Mouse (Mus musculus) kidney, embryonic 14.5 days (tissue): Measurements from ENCODE around the gene Vwa1. TPM values are rescaled to one million over a fixed set of nuclear protein-coding genes. Genes with fewer than 3 reads are reported as not detected.

Experiments
- ATAC-seq: fragments of 200-750 bp; cut with Nextera tagmentation; 2 replicates; pipeline ENCODE4 v1.8.0; 2017; ENCODE audit warnings: moderate number of reproducible peaks, mild to moderate bottlenecking, moderate TSS enrichment, moderate library complexity; ENCODE audit not compliant: low FRiP score, low TSS enrichment
- H3K27ac ChIP-seq: fragments of 300-500 bp; sonication (generic); 2 replicates; pipeline ENCODE4 v1.5.1; 2014; ENCODE audit warnings: low read depth, mild to moderate bottlenecking, low read length, moderate library complexity, mixed read lengths
- H3K27me3 ChIP-seq: fragments of 300-500 bp; sonication (generic); 2 replicates; pipeline ENCODE4 v1.6.1; 2014; ENCODE audit warnings: mild to moderate bottlenecking, low read length; ENCODE audit not compliant: control insufficient read depth, insufficient read depth
- H3K36me3 ChIP-seq: fragments of 300-500 bp; sonication (generic); 2 replicates; pipeline ENCODE4 v1.6.1; 2014; ENCODE audit warnings: low read length, mixed read lengths; ENCODE audit not compliant: control insufficient read depth, insufficient read depth
- H3K4me1 ChIP-seq: fragments of 300-500 bp; sonication (generic); 2 replicates; pipeline ENCODE4 v1.6.1; 2014; ENCODE audit warnings: low read length, mixed read lengths; ENCODE audit not compliant: control insufficient read depth, insufficient read depth
- H3K4me2 ChIP-seq: fragments of 300-500 bp; sonication (generic); replicated peaks from 2 replicates; pipeline ENCODE4 v1.6.1; 2014; ENCODE audit warnings: low read depth, mild to moderate bottlenecking, low read length
- H3K4me3 ChIP-seq: fragments of 300-500 bp; sonication (generic); 2 replicates; pipeline ENCODE4 v1.5.1; 2014; ENCODE audit warnings: mild to moderate bottlenecking, low read length
- H3K9ac ChIP-seq: fragments of 300-500 bp; sonication (generic); 2 replicates; pipeline ENCODE4 v1.6.1; 2014; ENCODE audit warnings: low read depth, mild to moderate bottlenecking, low read length, moderate library complexity
- H3K9me3 ChIP-seq: fragments of 300-500 bp; sonication (generic); 2 replicates; pipeline ENCODE4 v1.6.1; 2016; ENCODE audit warnings: low read length; ENCODE audit not compliant: control insufficient read depth
- WGBS: fragments of 180-500 bp; shearing (Covaris S2); extraction: QIAGEN DNeasy Blood & Tissue Kit; methylation state at CpG from one replicate; pipeline ENCODE4 v1.1.7; 2014; 5-methylcytosine and 5-hydroxymethylcytosine counted together
- polyA plus RNA-seq: library from polyadenylated mRNA; unstranded; fragments of >200 nt; fragmentation: Nextera tagmentation; extraction: Ambion mirVana; gene quantifications from 2 replicates; pipeline ENCODE4 v1.2.1, GENCODE M21; 2014

Gene Vwa1
- polyA plus RNA-seq, 1 experiment from 2014 or later: 4.9 TPM

DNA sequence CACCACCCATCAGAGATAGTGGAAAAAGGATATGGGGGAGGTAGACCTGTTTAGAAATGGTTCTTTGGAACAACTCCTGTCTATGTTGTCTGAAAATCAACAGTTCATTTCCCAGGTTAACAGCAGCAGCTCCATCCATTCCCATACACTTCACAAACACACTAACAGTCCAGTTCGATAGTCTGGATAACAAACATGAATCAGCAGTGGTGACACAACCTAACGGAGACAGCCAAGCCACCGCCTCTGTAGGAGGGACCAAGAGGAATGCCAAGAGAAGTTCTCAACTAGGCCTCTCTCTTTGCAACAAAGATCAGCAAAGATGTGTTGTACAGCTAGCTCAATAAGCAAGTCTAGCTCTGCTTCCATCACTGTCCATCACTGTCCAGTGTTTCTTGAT is 12.1 kb downstream of the Vwa1 start:
- Histone ChIP-seq H3K4me3 (no peak overlapping the region), H3K9me3 (no peaks in the 10 kb centered on the region), H3K4me2 (no peak overlapping the region), H3K9ac (no peak overlapping the region), H3K36me3 (no peaks in the 10 kb centered on the region), H3K27me3 (no peaks in the 10 kb centered on the region), H3K27ac (no peak overlapping the region), H3K4me1 (peaks cover 8% of the 10 kb centered on the region)
- WGBS: 90% methylated on average over 3 of the region's 3 CpGs
- no peak for ATAC-seq

DNA sequence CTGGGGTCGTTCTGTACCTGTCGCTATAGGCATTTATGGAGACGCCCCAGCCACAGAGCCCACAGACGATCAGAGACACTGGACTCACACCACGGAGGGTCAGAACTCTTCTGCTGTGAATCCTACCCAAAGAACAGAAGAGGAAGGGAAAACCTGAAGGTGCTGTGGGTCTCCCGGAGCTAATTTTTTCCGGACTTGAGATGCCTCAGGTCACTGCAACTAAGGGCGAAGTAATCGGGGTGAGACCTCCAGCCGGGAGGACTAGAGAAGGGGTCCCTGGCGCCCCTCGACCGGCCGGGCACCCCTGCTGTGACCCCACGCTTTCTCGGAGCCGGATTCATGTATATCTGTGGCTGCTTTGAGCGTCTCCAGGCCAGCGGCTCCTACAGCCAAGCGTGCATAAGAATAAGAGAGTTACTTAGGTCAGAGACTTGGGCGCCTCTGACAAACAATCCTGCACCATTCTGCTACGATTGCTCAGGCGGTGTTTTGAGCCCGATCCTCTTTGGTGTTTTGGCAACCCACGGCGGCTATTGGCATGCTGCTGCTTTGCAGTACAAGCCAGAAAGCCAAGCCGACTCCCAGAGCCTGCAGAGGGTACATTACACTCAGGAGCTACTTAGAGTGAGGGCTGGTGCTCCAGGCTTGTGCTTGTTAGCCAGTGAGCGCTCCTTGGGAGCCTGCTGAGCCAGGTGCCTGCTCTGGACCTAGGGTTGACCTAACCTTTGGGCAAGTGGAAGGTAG is 13.0 kb downstream of the Vwa1 start:
- peak overlapping the region; percentile 95 for H3K4me2 ChIP-seq
- ATAC-seq: no peak; the same call in 1 of the 2 replicates

DNA sequence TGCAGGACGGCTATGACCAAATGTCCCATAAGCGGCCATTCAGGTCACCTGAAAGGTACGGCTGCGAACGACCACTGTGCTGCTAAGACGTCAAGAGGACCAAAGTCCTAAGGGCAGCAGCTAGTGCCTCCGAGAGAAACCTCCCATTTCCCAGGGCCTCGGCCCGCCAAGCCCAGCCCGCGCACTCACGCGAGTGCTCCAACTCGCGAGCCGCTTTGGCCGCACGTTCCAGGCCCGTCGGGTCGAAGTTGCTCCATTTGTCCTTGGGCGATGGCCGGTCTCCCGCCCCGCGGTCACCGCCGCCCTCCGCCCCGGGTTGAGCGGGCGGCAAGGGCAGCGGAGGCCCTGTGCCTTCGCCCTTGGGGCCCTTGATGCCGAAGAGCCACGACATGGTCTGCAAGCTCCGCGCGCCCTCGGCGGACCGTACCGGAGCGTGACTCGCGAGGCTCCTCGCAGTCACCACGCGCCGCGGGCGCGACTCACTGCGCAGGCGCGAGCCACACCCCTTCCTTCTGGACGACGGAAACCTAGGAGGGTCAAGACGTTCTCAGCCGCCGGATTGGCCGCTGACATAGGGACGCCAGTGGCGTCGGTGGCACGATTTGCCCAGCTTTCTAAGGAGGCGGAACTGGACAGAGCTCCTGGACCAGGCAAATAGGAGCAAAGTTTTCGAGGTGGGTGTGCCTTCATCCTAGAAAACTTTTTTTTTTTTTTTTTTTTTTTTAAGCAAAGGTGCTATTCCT is 13.7 kb downstream of the Vwa1 start, which contains the start of gene Atad3a:
TSS of gene Atad3a (minus strand) at position 481 of the 743 bp plus-strand sequence.
- peak within 1 kb of the TSS; percentile 27; the same call in 1 of the 2 replicates for H3K27ac ChIP-seq
- under 1% methylated on average over 68 of the region's 68 CpGs for WGBS
- peak within 1 kb of the TSS; percentile 95 for H3K4me2 ChIP-seq
- H3K36me3 ChIP-seq: peaks cover 14% of the 10 kb centered on the region
- peak within 1 kb of the TSS; percentile 91 for H3K4me3 ChIP-seq
- H3K9me3 ChIP-seq: no peaks in the 10 kb centered on the region
- peaks cover 8% of the 10 kb centered on the region for H3K4me1 ChIP-seq
- H3K9ac ChIP-seq: peak within 1 kb of the TSS; percentile 76
- no peaks in the 10 kb centered on the region for H3K27me3 ChIP-seq
- peak; percentile 98 for ATAC-seq

More for the DNA sequence above, 13.0 kb downstream of the Vwa1 start:
- H3K4me3 ChIP-seq: peak overlapping the region; percentile 91
- H3K36me3 ChIP-seq: peaks cover 8% of the 10 kb centered on the region
- H3K4me1 ChIP-seq: peaks cover 8% of the 10 kb centered on the region
- H3K27ac ChIP-seq: peak overlapping the region; percentile 27; the same call in 1 of the 2 replicates
- 3% methylated on average over 28 of the region's 28 CpGs for WGBS
- H3K27me3 ChIP-seq: no peaks in the 10 kb centered on the region
- peak overlapping the region; percentile 71 for H3K9ac ChIP-seq
- H3K9me3 ChIP-seq: no peaks in the 10 kb centered on the region

DNA sequence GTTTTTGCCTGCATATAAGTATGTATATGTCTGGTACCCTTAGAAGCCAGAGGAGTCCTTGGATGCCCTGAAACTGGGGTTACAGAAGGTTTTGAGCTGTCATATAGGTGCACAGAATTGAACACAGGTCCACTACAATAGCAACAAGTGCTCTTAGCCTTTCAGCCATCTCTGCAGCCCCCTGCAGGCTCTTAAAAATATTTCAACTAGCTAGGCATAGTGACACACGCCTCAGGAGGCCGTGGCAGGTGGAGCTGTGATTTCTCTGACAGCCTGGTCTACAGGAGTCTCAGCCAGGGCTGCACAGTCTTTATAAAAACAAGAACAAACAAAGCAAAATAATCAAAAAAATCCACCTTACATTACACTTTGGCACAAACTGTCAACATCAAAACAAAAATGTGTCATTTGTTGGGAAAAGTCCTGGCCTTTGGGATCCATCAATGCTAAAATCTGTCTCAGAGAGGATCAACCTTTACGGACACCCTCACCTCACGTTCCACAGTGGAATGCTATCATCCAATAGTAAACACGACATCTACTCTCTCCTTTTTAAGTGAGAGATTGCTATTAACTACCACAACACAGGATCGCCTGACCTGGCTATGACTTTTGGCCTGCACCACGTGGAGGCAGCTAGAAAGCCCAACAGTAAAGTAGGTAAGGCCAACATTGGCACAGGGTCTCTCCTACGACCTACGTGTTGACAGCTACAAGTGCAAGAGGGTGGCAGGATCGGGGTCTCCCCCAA is 14.5 kb downstream of the Vwa1 start:
- Histone ChIP-seq H3K4me1 (peaks cover 8% of the 10 kb centered on the region), H3K4me3 (peak overlapping the region; percentile 91), H3K27me3 (no peaks in the 10 kb centered on the region), H3K36me3 (peaks cover 22% of the 10 kb centered on the region), H3K27ac (no peak overlapping the region), H3K9me3 (no peaks in the 10 kb centered on the region), H3K4me2 (peak overlapping the region; percentile 95), H3K9ac (peak overlapping the region; percentile 76)
- 3% methylated on average over 10 of the region's 10 CpGs for WGBS
- ATAC-seq: peak; percentile 20; the same call in 1 of the 2 replicates

DNA sequence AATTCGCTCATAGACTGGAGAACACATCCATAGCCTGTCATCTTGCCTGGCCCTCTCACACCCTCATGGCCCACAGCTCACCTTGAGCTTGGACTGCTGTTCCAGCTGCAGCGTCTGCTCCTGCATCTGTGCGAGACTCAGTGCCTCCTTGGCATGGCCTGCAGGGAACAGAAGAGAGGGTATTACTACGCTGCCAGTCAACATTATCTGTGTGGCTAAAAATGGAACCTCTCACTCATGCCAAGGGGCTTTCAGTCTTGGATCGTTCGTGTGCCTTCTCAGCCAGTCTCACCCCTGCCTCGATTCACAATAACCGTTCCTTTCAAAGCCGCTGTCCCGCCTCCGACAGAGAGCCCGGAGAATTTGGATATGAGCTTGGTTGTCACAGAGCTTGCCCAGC is 17.5 kb downstream of the Vwa1 start:
- H3K4me1 ChIP-seq: peaks cover 8% of the 10 kb centered on the region
- no peak overlapping the region for H3K4me2 ChIP-seq
- H3K9ac ChIP-seq: no peak overlapping the region
- ATAC-seq: no peak
- no peak overlapping the region for H3K4me3 ChIP-seq
- H3K27ac ChIP-seq: no peak overlapping the region
- H3K36me3 ChIP-seq: peaks cover 48% of the 10 kb centered on the region
- H3K9me3 ChIP-seq: no peaks in the 10 kb centered on the region
- H3K27me3 ChIP-seq: no peaks in the 10 kb centered on the region
- 96% methylated on average over 12 of the region's 12 CpGs for WGBS

DNA sequence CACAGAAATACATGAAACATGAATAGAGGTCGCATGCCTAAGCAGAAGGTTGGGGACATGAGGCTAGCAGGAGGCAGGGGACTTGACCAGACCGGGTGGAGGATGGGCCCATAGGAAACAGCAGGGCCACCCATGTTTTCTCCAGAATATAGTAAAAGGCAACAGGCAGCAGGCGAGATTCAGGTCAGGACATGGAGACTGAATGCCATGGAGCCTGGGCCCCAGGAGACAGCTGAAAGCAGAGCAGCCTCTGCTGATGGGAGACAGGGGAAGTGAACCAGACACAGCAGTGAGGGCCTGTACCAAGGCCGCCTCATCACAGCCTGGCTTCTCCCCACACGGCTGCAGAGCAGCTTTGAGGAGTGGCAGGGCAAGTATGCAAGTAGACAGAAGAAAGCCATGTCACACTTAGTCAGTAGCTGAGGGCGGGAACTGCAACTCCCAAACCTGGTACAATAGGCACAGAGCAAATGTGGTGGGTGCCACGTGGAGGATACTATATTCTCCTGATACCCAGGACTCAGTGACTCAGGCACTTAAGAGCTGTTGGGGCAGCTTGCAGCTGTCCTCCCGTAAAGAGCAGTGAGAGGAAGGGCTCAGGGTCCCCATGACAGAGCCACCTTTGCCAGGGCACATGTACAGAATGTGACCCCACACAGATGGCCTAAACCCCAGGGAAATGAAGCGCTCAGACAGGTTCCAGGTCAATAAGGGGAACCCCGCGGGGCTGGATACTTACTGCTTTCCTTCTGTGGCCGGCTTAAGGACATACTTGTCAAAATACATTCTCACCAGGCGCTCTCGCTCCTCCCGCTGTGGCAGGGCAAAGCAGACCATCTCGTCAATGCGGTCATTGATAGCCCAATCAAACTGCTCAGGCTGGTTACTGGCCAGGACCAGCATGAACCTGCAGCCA is 27.7 kb downstream of the Vwa1 start:
- H3K36me3 ChIP-seq: peaks cover 99% of the 10 kb centered on the region
- no peak overlapping the region for H3K9ac ChIP-seq
- H3K4me1 ChIP-seq: no peaks in the 10 kb centered on the region
- no peaks in the 10 kb centered on the region for H3K27me3 ChIP-seq
- no peak overlapping the region for H3K4me3 ChIP-seq
- no peaks in the 10 kb centered on the region for H3K9me3 ChIP-seq
- no peak for ATAC-seq
- WGBS: 90% methylated on average over 17 of the region's 17 CpGs
- H3K27ac ChIP-seq: no peak overlapping the region
- H3K4me2 ChIP-seq: no peak overlapping the region

DNA sequence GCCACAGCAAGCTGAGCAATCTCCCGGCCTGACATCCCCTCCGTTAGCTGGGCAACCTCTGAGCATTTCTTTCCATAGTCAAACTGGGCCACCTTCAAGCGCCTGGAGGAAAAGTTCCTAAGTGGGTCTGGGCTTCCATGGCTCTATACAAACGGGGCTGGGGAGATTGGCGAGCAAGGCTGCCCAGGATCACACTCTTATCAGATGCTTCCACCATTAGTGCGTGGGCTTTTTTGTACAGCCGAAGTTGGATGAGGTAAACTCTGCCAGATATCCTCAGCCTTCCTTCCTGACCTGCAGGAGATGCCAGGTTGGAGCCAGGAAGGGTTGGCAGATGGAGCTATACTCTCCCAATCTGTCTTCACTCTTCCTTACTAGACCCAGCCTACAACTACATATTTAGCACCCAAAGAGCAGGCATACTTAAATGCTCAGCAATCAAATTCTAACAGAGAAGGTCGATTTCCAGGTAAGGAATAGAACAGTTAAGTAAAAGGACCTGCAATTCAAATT is 28.4 kb downstream of the Vwa1 start:
- H3K9me3 ChIP-seq: no peaks in the 10 kb centered on the region
- 92% methylated on average over 8 of the region's 8 CpGs for WGBS
- ATAC-seq: no peak
- no peak overlapping the region for H3K27ac ChIP-seq
- no peak overlapping the region for H3K9ac ChIP-seq
- H3K36me3 ChIP-seq: peaks cover 99% of the 10 kb centered on the region
- H3K27me3 ChIP-seq: no peaks in the 10 kb centered on the region
- no peaks in the 10 kb centered on the region for H3K4me1 ChIP-seq
- no peak overlapping the region for H3K4me2 ChIP-seq
- no peak overlapping the region for H3K4me3 ChIP-seq

DNA sequence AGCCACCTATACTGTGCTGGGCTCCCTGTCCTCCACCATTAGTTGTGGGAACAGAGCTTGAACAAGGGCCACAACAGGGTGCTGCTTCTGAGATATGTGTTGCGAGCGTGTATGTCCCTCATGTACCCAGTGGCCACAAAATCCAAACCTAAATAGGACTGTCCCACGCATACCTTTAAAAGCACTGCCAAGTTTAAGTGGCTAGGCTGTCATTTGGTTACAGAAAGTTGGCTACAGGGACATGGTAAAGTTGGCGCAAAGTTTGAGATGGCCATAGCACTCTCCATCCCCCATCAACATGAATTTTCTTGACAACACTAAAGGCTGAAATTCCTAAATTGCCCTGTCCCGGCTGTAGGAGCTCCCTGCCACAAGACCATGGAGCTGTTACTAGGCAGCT is 29.4 kb downstream of the Vwa1 start:
- Histone ChIP-seq H3K36me3 (peaks cover 99% of the 10 kb centered on the region), H3K4me1 (no peaks in the 10 kb centered on the region), H3K27ac (no peak overlapping the region), H3K9ac (no peak overlapping the region), H3K4me2 (no peak overlapping the region), H3K9me3 (no peaks in the 10 kb centered on the region), H3K4me3 (no peak overlapping the region), H3K27me3 (no peaks in the 10 kb centered on the region)
- 92% methylated on average over 5 of the region's 5 CpGs for WGBS
- no peak for ATAC-seq
